Mouse (Mus musculus) inflammation-experienced regulatory T-cells, adult 6 months (primary cell): ENCODE results near the gene Il1r2. TPM values are rescaled to one million over a fixed set of nuclear protein-coding genes. Genes with fewer than 3 reads are reported as not detected.

Source experiments
- ATAC-seq: one replicate; pipeline ENCODE4 v1.8.0; 2017
- polyA plus RNA-seq, 3 experiments: library from polyadenylated mRNA; unstranded; fragments of 100-300 nt; shearing (Covaris generic); gene quantifications; one replicate each; pipeline ENCODE4 v1.2.1; 2017

Gene Il1r2
- polyA plus RNA-seq = 100 to 1,000 TPM; 110 to 229 (median 126) TPM

DNA sequence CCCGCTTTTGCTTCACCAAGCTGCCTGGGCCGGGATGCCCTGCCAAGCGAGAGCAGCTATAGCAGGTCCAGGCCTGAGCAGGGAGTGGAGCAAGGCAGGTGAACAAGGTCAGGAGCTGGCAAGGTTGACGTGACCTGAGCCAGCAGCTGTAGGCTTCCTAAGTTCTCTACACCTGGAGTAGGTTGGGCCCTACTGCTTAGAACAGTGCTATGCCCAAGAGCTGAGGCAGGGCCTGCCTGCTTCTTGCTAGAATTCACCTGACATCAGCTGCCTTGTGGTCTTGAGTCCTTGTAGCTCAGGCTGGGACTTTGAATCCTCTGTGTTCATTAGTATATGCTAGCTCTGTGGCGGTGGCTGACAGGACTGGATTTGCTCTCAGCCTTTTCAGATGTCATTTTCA lies at the start of gene Il1r2:
Il1r2 (plus strand) TSS at position 301 of the 400 bp plus-strand sequence.
- no peak for ATAC-seq

DNA sequence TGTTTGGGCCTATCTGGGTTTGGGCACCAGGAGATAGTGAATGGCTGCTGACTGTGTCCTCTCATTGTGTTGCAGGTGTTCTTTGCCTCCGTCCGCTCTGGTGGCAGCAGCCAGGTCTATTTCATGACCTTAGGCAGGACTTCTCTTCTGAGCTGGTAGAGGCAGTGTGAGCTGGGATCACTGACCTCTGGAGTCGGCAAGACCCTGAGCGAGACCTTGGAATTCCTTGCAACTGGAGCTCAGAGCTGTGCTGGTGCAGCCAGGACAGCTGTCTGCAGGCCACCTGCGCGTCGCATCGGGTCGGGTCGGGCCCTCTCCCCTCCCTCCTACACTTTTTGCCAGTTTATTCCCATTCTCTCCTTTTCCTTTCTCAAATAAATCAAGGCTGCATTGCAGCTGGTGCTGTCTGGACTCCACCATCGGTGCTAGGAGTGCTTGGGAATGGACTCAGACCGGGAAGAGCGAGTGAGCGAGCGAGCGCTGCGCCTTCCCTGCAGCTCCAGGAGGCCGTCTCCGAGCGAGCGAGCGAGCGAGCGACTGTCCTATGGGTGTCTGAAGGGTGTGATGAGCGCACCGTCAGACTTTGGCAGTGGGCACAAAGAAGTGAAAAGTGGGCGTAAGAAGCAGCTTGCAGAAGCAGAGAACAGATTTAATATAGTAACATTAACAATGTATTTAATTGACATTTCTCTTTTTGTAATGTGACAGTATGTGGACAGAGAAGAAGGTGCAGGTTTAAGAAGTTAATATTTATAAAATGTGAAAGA lies 49.1 kb upstream of the Il1r2 start:
- ATAC-seq = no peak

DNA sequence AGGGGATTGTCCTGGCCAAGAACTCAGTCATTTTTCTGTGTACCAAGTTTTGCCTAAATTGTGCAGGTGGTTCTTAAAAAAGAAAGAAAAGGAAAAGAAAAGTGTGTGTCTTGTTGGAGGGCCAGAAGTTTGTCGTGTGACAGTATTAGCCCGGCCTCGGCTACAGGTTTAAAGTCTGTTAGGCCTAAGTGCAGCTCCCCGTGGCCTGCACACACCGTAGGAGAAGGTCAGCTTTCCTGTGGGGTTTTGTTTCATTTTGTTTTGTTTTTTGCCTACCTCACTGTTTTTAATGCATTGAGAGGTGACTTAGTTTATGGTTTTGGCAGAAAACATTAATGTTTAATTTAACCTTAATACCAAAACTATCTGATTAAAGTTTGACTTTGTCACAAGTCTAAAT lies 48.5 kb upstream of the Il1r2 start:
- no peak for ATAC-seq

DNA sequence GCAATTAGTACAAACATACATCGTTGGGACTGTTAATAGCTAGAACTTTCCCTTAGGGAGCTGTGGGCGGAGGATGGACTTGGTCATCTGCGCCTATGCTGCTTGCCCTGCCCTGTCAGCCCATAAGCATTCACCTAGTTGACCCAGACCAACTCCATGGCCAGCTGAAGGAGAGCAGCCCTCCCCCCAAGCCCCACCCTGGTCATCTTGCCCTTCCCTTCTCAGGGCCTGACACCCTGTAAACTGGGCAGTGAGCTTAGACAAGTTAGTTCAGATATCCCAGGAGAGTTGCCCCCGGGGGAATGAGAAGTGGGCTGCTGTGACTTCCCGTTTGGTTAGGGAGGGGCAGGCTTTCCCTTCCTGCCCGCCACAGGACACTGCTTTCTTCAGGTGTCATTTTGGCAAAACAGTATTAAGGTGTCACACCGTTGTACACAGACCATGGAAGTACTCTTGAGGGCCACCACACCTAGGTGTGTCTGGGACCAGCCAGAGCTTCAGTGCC lies 46.7 kb upstream of the Il1r2 start:
- no peak for ATAC-seq

DNA sequence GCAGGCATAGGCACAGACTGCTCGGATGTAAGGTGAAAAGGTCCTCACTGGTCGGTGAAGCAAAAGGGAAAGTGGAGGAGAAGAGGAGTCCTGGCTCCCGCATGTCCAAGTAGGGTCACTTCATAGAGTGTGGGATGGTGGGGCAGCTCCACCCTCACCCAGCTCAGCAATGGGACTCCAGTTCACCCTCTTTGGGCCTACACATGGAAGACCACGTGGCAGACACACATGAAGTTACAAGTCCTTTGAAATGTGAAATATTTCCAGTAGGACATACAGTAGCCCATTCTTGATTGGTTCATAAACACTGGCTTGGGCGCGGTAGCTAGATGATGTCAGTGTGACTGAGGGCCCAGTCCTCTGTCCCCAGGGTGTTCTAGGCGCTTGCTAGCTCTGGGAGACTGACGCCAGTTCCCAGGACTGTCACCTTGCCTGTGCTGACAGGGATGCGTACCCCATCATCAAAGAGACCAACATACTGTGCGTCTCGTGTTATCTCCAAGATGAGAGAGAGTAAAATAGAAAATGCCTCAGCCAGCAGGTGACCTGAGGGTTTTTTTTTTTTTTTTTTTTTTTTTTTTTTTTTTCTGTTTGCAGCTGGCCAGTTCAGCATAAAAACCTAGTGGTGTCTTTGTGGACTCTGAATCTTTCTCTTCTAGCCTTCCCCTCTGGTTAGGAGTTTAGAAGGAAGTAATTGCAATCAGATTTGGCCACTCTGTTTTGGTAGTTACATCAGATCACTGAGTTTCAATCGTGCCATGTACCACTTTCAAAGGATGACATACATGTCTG lies 45.5 kb upstream of the Il1r2 start:
- ATAC-seq = no peak

DNA sequence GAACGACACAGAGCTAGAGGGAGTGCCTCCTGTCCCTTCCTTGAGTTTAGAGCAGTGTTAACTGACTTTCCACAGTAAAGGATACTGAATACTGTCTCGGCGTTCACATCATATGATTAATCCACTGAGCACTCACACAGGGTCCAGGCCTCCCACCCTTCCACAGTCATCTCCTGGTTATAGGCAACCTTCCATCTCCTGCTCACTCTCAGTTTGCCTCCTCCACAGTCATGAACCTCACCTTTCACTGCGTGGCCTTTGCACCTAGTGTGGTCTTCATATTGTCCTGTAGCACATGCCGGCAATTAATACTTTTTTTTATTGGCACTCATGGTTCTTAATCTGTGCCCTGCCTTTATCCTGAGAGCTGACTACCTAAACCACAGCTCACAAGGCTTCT lies 44.3 kb upstream of the Il1r2 start:
- ATAC-seq = no peak

DNA sequence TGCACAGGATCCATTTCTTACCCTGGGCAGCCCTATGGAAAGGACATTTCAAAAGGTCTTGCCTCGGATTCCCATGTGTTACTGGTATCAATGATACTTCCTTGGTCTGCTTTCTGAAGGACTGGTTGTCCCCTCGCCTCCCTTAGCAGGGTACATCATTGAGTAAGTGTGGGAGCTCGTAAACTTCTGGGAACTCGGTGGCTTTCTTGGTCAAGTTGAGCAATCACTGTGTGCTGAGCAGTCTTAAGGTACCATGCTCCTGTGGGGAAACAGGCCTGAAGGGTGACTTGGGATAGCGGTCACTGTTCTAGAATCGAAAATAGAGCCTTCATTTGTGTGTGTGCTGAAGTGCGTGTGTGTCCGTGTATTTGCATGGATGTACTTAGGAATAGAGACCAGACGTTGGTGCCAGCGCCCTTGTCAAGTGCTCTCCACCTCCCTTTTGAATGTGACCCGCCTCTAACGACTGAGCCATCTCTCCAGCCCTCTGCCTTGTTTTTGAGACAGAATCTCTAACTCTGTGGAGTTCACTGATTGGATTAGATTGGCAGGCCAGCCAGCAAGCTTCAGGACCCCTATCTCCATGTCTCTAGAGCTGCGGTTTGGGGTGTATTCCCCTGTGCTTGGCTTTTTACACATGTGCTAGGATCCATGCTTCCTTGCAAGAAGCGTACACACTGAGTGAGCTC lies 43.4 kb upstream of the Il1r2 start:
- no peak for ATAC-seq

DNA sequence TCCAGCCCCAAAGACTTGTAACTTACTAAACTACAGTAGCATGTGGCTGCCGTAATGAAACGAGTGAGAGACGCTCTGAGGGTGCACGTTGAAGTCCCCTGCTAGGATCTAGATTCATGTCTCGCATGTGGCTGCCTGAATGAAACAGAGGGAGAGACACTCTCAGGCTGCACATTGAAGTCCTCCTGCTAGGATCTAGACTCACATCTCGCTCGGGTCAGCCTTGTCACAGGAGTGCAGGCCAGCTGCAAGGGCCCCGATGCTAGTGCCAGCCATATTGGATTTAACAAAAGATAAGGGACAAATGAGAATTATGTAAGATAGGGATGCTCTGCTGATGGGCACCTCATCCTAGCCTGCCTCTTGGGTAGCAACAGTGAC lies 42.9 kb upstream of the Il1r2 start:
- ATAC-seq = no peak

DNA sequence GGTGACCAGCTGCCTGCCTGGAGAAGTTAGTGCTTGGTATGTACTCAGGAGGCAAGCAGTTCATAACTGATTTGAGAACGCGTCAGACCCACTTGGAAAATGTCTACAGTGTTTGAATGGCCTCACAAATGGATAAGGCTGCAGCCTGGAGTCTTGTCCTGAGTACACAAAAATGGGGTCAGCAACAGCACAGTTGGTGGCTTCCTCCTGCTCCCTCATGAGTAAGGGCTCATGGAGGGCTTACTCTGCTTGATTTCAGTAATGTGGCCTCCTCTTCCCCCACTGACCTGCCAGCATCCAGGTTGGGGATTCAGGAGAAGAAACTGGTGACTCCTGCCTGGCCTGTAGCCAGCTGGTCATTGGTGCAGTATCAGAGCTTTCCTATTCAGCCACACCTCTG lies 42.3 kb upstream of the Il1r2 start:
- ATAC-seq = no peak

DNA sequence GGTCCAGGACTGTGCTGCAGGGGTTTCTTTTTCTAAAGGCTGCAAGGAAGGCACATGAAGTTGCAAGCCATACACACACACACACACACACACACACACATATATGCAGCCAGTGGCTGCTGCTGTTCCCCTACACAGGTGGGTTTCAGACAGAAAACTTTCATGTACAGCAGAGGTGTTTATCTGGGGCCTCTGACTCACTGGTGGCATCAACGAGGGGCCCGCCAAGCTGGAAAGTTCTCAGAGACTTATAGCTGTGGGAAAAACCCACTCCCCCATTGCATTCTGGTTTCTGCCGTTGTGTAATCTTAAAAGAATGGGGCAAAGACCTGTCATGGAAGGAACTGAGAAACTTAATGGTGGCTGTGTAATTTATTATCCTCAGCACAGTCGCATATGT lies 40.6 kb upstream of the Il1r2 start:
- peak; percentile 71 for ATAC-seq

DNA sequence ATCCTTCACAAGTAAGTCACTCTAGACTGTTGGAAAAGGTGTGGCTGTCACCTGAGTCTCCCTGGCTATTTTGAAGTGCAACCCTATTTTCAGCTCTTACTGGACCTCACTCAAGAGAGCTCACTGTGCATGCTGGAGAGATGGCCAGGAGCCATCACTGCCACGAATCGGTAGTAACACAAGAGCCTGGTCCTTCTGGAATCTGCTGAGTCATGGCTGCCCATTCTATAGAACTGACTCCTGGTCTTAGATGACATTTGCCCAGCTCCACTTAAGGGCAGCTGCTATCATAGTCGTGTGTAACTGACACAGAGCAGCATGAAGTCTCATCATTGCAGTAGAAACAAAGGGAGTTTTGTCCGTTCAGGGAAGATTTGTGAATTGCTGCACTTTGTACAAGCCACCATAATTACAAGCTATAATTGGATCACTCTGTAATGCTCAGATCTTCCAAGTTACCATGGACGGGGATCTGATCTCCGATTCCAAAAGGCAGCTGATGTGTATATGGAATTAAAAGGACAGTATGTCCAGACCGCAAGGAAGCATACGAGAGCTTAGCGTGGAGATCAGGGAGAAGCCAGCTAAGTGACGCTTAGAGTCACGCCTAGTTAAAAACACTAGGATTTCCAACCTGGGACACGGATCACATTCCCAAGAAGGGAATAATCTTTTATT lies 40.0 kb upstream of the Il1r2 start:
- no peak for ATAC-seq

DNA sequence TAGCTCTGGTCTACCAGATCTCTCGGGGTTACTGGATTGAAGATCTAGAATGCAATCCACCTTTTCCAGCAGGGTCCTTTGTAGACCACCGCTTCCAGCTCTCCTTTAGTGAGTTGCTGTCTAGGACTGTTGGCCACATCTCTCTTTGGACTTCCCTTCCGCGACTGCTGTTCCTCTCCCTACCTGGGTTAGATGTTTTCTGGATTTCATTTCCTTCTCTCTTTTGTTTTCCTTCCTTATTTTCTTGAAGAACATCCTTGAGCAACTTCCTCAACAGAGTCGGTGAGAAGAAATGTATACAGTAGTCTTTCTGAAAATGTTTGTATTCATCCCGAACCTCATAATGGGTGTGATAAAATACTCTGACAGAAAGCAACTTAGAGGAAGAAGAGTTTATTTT lies 36.0 kb upstream of the Il1r2 start:
- ATAC-seq = no peak

DNA sequence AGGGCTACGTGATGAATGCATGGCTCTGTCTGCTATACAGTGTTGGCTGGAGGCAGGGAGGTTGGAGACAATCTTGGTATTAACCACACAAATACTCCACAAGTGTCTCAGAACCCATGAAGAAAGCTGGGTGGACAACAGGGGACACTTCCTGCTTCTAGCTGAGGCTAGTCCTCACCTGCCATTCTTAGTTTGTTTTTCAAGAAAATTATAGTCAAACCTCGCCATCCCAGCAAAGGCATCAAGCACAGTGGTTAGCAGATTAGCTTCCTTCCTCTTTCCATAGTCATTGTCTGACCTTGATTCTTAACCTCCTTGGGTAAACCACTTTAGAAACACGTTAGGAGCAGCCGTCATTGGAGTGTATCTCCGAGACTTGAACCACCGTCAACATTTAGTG lies 28.2 kb upstream of the Il1r2 start:
- no peak for ATAC-seq

DNA sequence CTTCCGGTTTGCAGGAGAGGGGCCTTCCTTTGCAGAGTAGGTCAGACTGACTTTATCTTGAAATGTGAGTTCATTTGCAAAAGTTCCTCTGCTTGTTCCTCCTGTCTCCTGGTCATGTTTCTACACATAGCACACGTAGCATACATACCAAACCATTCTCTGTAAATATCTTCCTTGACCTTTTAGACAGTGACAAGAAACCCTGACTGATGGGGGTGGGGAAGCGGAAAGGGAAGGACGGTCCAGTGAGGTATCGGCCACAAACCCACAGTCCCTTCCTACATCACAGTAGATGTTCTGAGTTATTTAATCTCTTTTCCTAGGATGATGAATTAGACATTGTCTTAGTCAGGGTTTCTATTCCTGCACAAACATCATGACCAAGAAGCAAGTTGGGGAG lies 27.3 kb upstream of the Il1r2 start:
- no peak for ATAC-seq

DNA sequence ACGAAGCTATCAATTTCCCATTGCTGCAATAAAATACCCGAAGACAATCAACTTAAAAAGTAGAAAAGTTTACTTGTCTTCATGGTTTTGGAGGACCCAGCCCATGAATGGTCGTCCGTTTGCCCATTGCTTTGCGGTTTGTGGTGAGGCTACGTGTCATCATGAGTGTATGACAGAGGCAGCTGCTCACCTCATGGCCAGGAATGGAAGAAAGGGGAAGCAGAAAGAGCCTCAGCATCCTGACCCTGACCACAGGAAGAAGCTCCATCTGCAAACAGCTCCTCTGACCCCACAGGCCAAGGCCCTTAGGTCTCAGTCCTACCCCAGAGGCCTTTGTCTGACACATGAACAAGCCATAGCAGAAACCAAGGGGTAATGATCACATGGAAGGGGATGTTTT lies 22.7 kb upstream of the Il1r2 start:
- ATAC-seq = no peak

DNA sequence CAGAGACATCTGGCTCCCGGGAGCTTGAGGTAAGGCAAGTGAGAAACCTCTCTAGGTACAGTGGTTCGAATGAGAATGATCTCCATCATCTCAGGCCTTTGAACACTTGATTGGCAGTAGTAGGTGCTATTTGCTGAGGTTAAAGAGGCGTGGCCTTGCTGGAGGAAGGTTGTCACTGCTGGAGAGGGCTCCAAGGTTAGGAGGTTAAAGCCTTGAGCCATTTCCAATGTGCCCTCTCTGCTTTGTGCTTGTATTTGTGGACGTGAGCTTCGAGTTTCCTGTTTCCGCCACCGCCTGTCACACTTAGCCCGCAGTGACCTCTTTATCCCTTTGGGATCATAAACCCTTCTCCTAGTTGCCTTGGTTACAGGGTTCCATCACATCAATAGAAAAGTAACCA lies 21.7 kb upstream of the Il1r2 start:
- no peak for ATAC-seq

DNA sequence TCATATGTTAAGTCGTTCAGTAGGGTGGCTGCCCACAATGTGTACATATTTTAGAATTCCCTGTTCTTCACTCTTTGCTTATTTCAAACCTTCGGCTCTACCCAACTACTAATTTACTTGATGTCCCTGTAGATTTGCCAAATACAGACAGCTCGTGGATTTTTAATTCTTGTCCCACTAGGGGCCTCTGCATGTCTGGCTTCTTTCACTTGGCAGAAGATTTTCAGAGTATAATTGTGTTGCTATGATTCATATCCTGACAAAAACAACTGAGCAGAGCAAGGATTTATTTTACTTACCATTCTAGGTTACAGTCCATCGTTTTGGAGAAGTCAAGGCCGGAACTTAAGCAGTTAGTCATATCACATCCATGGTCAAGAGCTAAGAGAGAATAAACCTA lies 20.8 kb upstream of the Il1r2 start:
- ATAC-seq = no peak

DNA sequence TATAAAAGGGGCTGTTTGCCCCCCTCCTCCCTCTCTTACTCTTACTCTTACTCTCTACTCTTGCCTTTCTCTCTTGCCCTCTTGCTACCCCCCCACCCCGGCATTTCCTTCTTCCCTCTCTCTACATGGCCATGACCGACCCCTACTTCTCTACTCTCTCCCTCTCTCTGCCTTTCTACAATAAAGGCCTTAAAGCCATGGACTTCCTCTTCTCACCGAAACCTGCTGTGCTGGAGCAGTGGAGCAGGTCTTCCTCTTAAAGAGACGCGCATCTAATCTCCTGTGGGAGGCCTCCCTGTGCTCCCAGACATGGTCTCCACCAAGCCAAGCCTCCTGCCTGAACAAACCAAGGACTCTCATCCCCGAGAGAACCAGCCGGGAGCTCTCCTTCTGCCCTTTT lies 18.8 kb upstream of the Il1r2 start:
- ATAC-seq = no peak

DNA sequence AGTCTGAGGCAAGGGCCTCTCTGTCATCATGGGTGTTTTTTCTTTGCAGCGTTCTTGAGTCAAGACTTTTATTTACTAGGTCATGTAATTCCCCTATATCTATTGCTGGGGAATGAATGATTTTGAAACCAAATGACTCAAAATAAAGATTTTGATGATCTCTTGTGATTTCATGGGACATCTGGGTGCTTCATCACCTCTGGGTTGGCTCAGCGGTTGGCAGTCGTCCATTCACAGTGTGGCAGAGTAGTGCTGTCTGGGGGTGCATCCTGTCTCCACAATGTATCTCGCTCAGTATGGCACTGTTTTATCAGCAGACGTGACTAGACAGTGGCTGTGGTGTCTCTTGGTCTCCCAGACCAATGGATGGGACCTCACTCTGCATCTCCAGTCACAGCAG lies 17.9 kb upstream of the Il1r2 start:
- peak; percentile 47 for ATAC-seq

DNA sequence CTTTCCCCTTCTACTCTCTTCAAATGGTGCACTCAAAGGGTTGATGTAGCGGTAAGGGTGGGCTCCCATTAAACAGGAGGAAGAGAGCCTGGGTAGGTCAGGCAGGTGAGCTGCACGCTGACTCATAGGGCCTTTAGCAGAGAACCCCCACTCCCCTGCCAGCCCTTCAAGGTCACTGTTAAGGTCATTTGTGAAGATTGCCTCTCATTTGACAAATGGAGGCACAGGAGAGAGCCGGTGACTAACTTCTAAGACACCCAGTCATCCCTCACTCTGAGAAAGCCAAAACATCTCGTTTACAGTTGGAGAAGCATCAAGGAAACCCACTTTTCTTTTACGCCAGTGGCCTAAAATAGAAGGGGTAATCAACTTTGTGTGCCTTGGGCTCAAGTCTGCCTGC lies 16.5 kb upstream of the Il1r2 start:
- no peak for ATAC-seq

DNA sequence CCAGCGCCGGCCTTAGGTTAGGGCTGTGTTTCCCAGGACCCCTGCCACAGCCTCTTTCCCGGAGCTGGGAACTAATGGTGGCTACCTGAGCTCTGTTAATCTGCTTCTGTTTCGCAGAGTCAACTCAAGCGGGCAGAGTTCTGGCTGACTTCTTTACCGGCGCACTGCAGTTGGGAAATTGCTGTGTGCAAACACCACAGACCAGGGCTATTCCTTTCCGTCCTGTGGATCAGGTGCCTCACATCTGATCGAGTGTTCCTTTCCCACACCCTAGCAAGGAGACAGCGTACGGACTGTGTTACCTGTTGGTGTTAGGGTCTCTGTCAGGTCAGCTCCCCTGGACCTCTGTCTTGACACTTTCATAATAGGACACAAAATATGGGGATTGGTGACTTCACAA lies 15.9 kb upstream of the Il1r2 start:
- ATAC-seq = no peak

DNA sequence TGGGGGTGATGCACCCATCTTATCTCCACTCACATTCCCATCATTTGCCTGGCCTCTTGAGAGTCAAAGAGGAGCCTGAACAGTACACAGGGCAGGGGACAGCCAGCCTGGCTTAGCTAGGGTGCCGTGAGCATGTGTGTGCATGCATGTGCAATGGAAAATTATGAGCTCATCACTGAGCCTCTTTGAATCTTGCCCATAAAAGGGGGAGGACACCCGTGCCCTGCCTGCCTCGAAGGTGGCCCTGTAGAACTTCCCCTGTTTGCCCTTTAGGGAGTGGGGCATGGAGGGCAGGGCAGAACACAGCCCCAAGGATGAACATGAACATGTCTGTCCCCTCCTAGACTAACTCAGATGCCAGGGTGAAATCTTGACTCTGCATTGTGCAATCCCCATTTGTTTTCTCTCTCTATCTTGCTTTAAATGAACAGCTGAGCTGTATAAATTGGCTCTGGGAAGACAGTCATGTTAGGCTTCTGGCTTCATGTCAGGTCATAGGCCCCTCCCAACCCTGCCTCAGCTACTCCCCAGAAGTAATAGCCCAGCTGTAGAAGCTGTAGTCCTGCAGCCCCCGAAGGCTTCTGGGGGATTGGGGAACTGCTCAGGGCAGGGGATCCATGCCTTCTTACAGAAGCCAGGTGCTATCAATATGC lies 14.6 kb upstream of the Il1r2 start:
- peak; percentile 84 for ATAC-seq
